In genomic region chr10:61980424-61980823, GRCm38 (mm10) we compare ENCODE assay signal across 9 mouse cellular contexts. TPM values are rescaled to one million over a fixed set of nuclear protein-coding genes. Genes with fewer than 3 reads are reported as not detected.
A peak's percentile ranks its signal among the peaks of the same experiment; 100 is the strongest.
DNase-seq lines count a peak whose midpoint lies in the region; ATAC-seq and TF ChIP-seq lines count a peak whose summit lies in the region.
"Had no signal": no experiment of that assay in that cellular context is flagged by ENCODE, and none has a peak within 500 bp of the region (broad histone marks: within the 10 kb centered on the region; RNA-seq: fewer than 3 reads in every experiment).

No protein-coding gene starts in this region.

- DNase-seq in Patski (ENCODE audit: low read depth, low spot score): no peak
- DNase-seq in cerebellum, adult 11-12 months: peak; percentile 71
- DNase-seq in heart, postnatal 36 days: peak; percentile 87 to 93
- DNase-seq in layer of hippocampus, postnatal 36 days: peak; percentile 83 to 87
- peak; percentile 99 for DNase-seq in right cerebral cortex, postnatal 4 days

- intact Hi-C loops in heart, postnatal 36 days (cut with DNase I): loop anchor here (1.0 to 5.0 kb wide), 5 partner anchors 77 to 202 kb away; no protein-coding TSS in a partner anchor

- peak; percentile 58 for ATAC-seq in Patski
- ATAC-seq in forebrain, embryonic 16.5 days: peak; percentile 78
- peak; percentile 82 for ATAC-seq in megakaryocyte progenitor cell, adult 5-6 weeks (replicated peaks; ENCODE audit: poor library complexity)
- ATAC-seq in erythroid progenitor cell, adult 5-6 weeks (replicated peaks; ENCODE audit: low FRiP score, poor library complexity, severe bottlenecking): no peak

- CTCF ChIA-PET in Patski (lab: Charles Lee): no interaction called here

- peak; percentile 91 for TF ChIP-seq CTCF in Patski (IDR thresholded peaks at IDR 0.05)

- H3K4me1 ChIP-seq in forebrain, embryonic 16.5 days (replicated peaks; ENCODE audit: control insufficient read depth, insufficient read depth, low read length): peaks cover 17% of the 10 kb centered on the region

- no peak overlapping the region for H3K9ac ChIP-seq in forebrain, embryonic 16.5 days (replicated peaks; ENCODE audit: low read depth, low read length)
- H3K9ac ChIP-seq: stomach, embryonic 15.5 days had no signal

- 0 out of 2 replicates have a peak, but pooled peaks cover 2% of the 10 kb centered on the region for H3K9me3 ChIP-seq in forebrain, embryonic 16.5 days (ENCODE audit: control insufficient read depth, low read length)
- H3K9me3 ChIP-seq: stomach, embryonic 15.5 days had no signal

- H3K36me3 ChIP-seq in forebrain, embryonic 16.5 days (ENCODE audit: control insufficient read depth, insufficient read depth): no peaks in the 10 kb centered on the region
- H3K36me3 ChIP-seq: stomach, embryonic 15.5 days had no signal

- POLR2A ChIA-PET in Patski (lab: Charles Lee): no interaction called here

- 2% methylated on average over 7 of the region's 7 CpGs for WGBS in forebrain, embryonic 16.5 days

- peaks cover 45% of the 10 kb centered on the region for H3K27me3 ChIP-seq in Patski
- peaks cover 63% of the 10 kb centered on the region for H3K27me3 ChIP-seq in forebrain, embryonic 16.5 days (replicated peaks; ENCODE audit: control insufficient read depth, insufficient read depth, low read length)

- no peak overlapping the region for H3K4me2 ChIP-seq in forebrain, embryonic 16.5 days (ENCODE audit: low read length)
- H3K4me2 ChIP-seq: stomach, embryonic 15.5 days had no signal

- in situ Hi-C loops in Patski (cut with MboI; ENCODE audit: low pct_unique_long_range_greater_than_20kb): no loop called here

- H3K4me3 ChIP-seq in forebrain, embryonic 16.5 days (replicated peaks; ENCODE audit: low read length): no peak overlapping the region
- H3K4me3 ChIP-seq: stomach, embryonic 15.5 days had no signal

- no peak overlapping the region for H3K27ac ChIP-seq in forebrain, embryonic 16.5 days (ENCODE audit: low read length)
- H3K27ac ChIP-seq: stomach, embryonic 15.5 days had no signal

RNA-seq across cellular contexts. Expression of gene Col13a1, which starts 1.5 kb away (rescaled TPM):
- polyA plus RNA-seq in Patski (2021): not detected
- polyA plus RNA-seq in forebrain, embryonic 16.5 days (2015; fragmentation: Nextera tagmentation; extraction: Ambion mirVana): 0.98 and 1.4 TPM in 2 replicates
- under 1 TPM; 0.65 to 0.97 TPM for total RNA-seq in heart, postnatal 36 days (2021)
- total RNA-seq in layer of hippocampus, postnatal 36 days (2021): 1 to 10 TPM in 1 of 2 experiments, under 1 TPM in 1; 0.80 to 1.7 TPM
- total RNA-seq in megakaryocyte progenitor cell, adult 5-6 weeks (2015): not detected in 2 replicates
- not detected in 2 replicates for total RNA-seq in megakaryocyte progenitor cell, adult 5-6 weeks (2017)
- total RNA-seq in erythroid progenitor cell, adult 5-6 weeks (2015; ENCODE audit: low replicate concordance): not detected in 2 replicates
- not detected in 2 replicates for total RNA-seq in erythroid progenitor cell, adult 5-6 weeks (2017; ENCODE audit: low replicate concordance)
